Mouse (Mus musculus) inflammation-experienced regulatory T-cells, adult 6 months (primary cell): ENCODE results near the gene Kat5. TPM values are rescaled to one million over a fixed set of nuclear protein-coding genes. Genes with fewer than 3 reads are reported as not detected.
A peak's percentile ranks its signal among the peaks of the same experiment; 100 is the strongest.

Experiments
- ATAC-seq: one replicate; pipeline ENCODE4 v1.8.0; 2017
- polyA plus RNA-seq, 3 experiments: library from polyadenylated mRNA; unstranded; fragments of 100-300 nt; shearing (Covaris generic); gene quantifications; one replicate each; pipeline ENCODE4 v1.2.1; 2017

Gene Kat5
- 10 to 100 TPM; 34.5 to 46.1 (median 42.4) TPM for polyA plus RNA-seq

DNA sequence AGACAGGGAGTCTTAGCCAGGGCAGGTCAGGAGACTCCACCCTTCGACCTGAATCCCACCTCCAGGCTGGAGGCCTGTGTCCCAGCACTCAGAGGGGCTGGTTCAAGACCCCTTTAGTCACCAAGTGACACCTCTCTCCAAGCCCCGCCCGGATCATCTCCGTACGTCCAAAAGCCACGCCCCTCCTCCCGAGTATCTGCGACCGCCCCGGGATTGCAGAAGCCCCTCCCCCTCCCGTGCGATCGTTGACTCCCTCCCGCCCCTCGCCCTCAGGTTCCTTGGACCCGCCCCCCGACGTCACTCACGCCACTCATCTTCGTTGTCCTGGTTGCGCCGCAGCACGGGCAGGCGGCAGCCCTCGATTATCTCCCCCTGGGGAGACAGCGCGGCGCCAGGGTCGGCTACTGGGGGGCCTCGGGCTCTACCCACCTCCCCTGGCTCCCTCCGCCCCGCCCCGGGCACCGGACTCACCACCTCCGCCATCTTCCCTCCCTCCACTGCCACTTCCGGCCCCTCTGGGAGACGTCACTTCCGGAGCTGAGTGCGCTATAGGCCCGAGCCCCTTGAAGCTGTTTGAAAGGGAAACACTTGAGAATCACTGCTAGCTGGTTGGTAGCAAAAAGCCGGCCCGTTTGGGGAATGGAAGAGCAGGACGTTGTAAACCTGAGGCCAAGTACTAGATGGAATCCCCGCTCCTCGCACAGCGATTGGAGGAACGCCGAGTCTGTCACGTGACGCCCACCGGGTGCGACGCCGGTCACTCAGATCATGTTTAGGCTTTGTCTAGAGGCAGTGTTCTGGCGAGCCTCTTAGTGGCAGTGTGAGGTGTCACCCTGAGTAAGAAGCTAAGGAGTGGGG lies at the start of gene Kat5:
TSS of gene Kat5 (minus strand) at position 691 of the 858 bp plus-strand sequence.
- peak; percentile 90 for ATAC-seq

DNA sequence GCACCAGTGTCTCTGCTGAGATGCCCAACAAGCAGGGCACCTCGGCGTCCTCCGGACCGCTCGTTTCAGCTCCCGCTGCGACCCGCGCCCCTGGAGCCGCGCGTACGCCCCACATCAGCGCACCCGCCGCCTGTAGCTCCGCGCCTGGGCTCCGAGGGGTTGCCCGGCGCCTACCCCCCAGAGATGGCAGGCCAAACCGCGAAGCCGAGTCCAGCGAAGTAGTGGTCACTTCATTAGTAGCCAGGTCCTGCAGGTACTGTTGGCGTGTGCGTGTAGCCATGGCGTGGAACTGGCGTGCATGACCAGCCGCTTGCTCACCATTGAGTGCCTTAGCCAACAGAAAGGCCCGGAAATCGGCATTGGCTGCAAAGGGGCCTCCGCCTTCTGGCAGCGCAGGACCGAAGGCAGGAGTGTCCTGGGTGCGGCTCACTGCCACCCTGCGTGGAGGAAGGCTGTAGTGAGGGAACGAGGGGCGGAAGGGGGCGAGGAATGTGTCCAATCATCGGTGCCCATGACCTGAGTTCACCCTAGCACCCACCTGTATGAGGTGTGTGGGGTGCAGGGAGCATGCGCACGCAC lies 44.8 kb upstream of the Kat5 start:
- no peak for ATAC-seq

DNA sequence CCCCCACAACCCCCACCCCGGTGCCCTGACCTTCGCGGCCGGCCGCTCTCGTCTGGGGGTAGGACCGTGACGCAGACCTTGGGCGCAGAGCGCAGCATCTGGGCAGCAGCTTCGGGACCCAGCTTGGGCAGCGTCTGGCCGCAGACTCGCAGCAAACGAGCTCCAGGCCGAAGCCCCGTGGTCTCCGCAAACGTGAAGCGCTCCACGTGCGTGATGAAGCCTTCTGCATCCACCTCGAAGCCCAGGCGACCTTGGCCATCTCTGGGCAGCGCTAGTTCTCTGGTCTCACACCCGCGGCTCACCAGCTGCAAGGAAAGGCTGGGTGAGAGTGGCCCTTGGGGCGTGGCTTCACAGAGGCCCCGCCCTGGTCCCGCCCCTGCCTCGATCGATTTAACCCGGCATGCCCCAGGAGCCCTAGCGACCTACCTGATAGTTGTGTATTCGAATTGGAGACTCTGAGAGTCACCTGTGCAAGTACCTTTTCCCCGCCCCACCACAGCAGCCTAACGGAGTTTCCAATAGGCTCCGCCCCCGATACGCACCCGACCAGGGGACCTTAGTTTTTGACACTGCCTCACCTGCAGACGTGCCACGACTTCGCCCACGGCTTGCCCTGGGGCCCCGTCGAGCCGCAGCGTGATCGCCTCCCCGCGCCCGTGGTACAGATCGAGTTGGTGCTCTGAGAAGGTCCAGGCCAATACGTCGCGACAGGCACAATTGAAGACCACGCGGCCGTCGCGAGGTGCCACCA lies 44.1 kb upstream of the Kat5 start:
- ATAC-seq = no peak

DNA sequence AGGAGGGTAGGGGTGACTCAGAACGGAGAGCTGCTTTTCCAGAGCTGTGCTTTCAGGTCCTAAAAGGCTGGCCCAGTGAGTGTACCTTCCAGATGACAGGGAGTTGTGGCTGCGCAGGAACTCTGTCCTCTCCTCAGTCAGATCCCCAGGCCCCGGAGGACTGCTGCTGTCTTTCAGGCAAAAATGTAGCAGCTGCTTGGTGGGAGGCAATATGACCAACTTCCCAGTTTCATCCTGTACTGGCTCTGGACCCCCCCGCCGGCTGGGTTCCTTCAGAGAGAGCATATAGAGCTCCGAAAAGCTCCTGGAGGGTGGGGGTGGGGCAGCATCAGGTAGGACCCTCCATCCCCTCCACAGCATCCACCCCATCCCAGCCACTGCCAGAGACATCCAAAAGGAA lies 42.5 kb upstream of the Kat5 start:
- ATAC-seq = no peak

DNA sequence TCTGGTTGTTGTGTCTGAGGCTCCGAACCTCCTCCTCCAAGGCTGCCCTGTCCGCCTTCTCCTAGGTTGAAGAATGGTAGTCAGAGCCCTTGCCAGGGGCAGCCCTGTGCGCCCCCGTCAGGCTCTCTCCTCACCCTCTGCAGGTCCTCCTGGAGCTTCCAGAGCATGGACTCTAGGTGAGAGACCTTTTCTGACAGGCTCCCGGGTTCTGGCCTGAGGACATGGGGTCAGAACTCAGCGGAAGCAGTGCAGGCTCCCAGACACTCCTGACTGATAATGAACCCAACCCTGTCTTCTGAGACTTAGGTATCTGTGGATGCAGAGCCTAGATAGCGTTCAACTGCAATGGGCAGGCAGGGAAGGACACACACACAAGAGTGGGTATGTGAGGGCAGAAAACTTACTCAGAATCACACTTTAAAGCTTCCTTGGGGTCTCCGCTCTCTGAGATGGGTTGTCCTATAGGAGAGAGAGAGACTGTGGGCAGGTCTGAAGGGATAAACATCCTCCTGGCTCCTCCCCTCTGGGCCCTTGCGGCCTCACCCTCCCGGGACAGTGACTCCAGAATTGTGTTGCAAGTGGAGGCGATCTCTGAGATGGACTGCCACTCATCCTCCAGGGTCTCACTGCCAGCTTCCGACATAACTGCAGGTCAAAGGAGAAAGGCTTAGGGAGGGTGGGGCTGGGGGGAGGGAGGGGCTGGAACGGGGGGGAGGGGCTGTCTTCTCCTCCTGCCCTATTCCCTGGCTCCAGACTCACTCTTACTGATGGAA lies 41.7 kb upstream of the Kat5 start:
- no peak for ATAC-seq

DNA sequence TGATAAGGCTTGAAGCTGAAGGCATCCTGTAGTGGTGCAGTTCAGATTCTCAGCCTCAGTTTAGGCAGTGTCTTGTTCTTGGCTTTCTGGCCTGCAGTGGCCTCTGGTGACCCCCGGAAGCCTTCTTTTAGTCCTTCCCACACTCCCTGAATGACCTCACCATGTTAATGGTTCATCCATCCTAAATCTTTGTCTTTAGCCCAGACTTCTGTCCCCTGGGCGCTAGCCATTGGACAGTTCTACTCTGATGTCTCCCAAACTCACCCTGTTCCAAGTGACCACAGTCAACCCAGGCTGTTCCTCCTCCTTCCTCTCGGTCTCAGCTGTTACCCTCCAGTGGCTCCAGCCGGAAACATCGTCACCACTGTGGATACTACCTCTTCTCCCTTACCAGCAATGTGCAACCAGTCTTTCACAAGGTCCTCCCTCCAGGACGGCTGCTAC lies 39.3 kb upstream of the Kat5 start:
- no peak for ATAC-seq

DNA sequence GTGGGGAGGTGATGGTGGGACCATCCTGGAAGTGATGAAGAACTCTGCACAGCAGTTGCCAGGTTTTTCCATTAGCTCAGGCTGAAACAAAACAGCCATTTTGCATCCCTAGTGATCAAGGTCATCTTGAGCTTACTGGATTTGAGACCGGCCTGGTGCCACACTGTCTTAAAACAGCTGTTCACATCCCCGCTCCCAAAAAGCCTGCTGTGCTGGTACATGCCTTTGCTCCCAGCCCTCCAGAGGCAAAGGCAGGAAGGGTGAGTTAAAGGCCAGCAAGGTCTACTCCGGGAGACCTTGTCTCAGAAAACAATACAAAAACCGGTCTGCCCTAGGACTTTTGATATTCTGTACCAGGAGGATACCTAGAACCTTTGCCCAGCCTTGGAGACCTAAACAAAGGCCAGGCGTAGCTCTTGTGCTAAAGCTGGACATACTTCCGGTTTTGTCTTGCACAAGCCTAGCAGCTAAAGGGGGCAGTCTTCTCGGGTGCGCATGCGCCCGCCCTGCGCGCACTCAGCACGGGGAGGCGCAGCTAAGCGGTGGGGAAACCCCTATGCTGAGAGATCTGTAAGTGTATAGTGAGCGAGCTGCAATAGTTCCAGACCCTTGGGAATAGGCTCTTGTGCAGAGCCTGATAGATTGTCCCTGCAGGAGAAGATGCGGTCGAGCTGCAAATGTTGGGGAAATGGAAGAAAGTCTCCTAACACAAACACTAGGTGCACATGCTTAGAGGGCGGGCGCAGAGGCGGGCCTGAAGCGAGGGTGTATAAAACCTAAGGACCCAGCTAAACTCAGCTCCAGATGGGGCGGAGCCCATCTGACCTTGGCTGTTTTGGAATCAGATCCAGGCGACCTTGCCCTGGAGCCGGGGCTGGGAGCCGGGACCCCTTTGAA lies 38.6 kb upstream of the Kat5 start:
- ATAC-seq = peak; percentile 94

DNA sequence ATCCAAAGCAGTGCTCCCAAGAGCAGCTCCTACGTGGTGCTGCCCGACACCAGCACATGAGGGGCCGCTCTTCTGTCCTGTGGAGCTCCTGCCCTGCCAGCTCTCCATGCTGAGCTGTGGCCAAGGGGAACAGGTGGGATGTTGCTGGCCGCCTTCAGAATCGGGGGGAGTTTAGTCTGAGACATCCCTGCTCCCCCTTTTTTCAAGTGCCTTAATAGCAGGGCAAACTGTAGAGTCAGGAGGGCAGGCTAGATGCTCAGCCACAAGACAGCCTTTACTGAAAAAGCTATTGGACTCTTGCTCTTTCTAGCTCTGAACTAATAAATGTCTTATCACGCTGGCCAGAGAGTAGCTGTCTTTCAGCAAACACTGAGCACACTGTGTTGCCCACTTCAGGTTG lies 37.8 kb upstream of the Kat5 start:
- ATAC-seq = no peak

DNA sequence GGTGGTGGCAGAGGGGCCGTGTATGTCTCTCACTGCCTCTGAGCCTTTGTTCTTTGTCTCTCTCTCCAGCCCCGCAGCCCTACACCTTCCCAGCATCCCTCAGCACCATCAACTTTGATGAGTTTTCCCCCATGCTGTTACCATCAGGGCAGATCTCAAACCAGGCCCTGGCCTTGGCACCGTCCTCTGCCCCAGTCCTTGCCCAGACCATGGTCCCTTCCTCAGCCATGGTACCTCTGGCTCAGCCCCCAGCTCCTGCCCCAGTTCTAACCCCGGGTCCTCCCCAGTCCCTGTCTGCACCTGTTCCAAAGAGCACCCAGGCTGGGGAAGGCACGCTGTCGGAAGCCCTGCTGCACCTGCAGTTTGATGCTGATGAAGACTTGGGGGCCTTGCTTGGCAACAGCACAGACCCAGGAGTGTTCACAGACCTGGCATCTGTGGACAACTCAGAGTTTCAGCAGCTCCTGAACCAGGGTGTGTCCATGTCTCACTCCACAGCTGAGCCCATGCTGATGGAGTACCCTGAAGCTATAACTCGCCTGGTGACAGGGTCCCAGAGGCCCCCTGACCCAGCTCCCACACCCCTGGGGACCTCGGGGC lies 36.8 kb upstream of the Kat5 start:
- ATAC-seq = no peak

DNA sequence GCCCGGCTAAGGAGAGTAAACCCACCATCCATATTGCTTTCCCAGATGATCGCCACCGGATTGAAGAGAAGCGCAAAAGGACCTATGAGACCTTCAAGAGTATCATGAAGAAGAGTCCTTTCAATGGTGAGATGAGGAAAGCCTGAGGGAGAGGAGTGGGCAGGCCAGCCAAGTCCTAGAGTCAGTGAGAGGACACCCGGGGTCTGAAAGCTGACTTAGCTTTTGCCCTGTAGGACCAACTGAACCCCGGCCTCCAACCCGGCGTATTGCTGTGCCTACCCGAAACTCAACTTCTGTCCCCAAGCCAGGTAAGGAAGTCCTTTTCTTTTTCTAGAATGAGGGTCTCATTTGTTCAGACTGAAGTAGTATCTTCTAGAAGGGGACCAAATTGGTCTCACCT lies 35.2 kb upstream of the Kat5 start:
- no peak for ATAC-seq

DNA sequence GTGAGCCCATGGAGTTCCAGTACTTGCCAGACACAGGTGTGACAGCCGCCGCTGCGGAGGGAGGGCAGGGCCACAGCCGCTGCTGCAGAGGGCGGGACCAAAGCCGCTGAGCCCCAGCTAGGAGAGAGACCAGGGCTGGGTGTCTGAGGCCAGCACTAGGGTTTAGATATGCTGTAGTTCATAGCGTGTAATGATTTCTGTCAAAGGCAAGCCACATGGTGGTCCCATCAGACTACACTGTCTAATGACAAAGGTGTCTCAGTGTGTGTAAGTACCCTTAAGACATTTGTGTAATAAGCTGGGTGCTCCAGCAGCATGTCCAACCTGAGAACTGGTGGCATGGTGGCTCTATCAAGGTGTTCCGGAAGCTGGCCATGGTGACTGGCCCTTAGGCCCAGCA lies 31.6 kb upstream of the Kat5 start:
- no peak for ATAC-seq

DNA sequence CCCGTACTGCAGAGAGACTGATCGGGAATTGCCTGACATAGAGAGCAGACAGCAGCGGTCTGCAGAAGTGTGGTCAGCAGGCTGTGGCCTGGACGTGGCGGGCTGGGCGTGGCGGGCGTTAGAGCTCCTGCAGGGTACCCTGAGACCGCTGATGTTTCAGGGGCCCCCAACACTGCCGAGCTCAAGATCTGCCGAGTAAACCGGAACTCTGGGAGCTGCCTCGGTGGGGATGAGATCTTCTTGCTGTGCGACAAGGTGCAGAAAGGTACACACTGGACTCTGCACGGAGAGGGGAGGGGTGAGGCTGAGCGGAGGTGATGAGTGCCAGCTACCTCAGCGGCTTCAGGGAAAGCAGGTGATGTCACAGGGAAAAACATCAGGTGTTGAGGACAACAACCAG lies 31.0 kb upstream of the Kat5 start:
- ATAC-seq = no peak

DNA sequence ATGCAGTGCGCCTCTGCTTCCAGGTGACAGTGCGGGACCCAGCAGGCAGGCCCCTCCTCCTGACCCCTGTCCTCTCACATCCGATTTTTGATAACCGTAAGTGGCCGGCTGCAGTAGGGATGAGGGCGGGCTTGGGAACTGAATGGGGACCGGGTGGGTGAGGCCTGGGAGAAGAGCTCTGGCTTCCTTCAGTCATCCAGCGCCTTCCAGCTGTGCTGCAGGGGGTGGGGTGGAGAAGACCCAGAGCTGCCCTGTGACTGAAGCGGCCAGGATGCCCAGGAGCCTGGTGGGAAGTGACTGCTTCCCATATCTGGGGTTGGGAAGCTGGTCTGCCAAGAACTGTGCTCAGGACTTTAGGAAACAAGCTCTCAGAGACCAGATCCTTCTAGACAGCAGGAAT lies 30.3 kb upstream of the Kat5 start:
- no peak for ATAC-seq

DNA sequence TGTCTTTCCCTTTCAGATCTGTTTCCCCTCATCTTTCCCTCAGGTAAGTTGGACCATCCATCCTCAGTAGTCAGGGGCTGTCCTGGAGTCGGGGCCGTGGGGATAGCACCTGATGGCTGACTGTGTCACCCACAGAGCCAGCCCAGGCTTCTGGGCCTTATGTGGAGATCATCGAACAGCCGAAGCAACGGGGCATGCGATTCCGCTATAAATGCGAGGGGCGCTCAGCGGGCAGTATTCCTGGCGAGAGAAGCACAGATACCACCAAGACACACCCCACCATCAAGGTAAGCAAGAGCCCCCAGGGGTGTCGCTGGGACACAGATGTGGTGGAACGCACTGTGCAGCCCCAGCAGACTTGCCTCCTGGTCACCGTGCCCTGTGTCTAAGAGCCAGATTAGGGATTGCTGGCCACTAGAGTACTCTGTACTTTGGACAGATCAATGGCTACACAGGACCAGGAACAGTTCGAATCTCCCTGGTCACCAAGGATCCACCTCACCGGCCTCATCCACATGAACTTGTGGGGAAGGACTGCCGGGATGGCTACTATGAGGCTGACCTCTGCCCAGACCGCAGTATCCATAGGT lies 28.5 kb upstream of the Kat5 start:
- ATAC-seq = no peak

DNA sequence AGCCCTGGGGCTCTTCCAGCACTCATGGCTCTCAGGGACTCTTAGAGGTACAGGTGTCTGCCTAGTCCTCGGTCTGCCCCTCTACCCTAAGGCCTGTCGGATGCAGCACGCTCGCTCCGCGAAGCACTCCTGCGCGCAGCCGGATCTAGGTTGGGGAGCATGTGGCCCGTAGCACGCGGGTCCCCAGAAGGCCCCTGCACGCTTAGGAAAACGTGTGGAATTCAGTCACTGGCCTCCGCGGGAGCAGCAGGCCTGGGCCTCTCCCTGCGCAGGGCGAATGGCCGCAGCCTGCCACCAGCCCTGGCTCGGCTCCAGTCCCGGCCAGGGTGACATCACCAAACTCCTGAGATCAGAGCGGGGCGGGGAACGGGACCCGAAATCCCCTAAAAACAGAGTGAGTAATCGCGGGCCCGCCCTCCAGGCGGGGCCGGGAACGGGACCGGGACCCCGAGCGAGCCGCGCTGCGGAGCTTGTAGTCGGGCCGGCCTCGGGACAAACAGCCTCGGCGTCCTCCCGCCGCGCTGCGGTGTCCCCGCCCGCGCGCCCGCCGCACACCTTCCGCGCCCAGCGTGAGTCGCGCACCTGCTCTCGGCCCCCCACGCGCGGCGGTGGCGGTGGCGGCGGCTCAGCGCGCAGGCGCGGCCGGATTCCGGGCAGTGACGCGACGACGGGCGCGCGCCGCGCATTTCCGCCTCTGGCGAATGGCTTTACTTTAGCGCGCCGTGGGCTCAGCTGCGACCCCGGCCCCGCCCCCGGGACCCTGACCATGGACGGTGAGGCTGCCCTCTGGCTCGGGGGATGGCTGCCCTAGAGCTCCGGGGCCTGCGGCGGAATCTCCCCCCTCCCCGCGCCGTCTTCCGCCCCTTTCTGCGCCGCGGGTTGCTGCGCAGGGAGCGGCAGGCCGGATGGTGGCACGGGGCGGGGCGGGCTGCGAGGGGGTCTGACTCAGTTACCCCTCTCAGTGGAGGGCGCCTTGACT lies 27.3 kb upstream of the Kat5 start, which contains the start of gene Rela:
TSS of gene Rela (plus strand) at position 415 of the 979 bp plus-strand sequence.
- peak; percentile 83 for ATAC-seq

DNA sequence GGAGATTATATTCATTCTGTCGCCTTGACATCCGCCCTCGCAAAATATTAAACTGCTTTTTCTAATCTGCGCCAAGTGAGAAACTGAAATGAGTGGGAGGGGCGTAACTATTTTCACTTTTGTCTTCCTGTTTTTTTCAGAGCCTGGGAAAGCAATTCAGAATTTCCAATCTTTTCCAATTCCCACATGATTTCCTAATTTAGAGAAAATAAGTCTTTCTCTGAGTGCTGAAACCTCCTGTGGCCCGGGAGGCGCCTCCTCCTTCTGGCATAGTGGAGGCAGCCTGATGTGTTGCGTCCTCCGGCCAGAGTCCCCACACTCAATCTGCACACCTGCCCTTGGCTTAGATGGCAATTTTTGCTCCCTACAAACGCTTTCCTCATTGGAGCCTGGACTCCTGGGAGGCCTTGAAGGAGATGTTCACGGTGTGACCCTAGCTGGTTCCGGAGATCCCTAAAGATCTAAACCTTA lies 26.6 kb upstream of the Kat5 start:
- peak; percentile 45 for ATAC-seq

DNA sequence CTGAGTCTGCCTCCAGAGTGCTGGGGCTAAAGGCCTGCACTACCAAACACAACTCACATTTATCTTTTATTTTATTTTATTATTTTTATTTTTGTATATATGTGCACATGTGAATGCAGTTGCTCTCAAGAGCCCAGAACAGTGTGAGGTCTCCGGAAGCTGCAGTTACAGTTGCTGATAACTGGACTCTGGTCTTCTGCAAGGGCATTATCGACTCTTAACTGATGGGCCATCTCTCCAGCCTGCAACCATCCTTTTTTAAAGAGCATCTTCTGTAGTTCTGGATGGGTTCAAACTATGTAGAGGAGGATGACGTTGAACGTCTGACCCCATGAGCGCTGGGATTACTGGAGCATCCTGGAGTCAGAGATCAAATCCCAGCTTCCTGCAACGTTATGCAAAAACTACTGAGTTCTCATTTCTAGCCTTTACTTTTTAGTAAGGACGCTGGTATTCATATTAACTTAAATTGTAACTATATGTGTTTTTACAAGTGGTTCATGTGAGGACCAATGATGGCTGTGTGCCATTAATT lies 26.1 kb upstream of the Kat5 start:
- no peak for ATAC-seq

DNA sequence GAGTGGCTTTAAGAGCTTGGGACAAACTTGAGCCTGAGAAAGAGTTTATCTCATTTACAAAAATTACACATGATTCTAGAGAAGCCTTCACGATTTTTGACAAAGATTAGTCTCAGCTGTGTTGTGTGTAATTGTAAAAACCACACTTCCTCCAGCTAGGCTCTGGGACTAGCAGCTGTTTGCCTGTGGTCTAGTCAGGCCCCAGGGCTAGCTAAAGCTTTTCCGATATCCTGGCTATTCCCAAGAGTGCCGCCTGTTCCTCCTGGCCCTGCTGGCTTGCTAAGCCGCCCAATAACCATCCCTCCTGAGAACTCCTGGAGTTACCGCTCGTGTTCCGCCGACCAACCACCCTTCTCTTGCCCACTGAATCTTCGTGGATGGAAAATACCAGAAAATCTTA lies 22.1 kb upstream of the Kat5 start:
- ATAC-seq = no peak

DNA sequence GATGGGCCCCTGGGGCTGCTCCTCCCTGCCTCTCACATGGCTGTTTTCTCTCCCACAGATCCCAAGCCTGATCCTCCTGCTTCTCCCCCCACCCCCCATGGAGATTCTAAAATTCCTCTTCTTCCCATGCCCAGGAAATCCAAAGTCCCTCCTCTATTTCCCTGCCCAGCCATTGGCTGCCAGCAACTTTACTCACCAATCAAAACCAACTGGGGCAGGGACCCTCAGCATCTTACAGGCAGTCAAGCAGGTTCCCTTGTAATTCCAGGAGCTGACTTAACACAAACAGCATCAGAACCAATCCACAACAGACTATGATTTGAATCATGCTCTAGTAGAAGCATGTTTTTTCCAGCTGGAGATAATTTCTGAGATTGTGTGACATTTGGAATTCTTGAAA lies 19.9 kb upstream of the Kat5 start:
- no peak for ATAC-seq
